Mouse (Mus musculus) gastrocnemius, postnatal 14 days (tissue): ENCODE measurements around the gene Ylpm1. TPM values are rescaled to one million over a fixed set of nuclear protein-coding genes. Genes with fewer than 3 reads are reported as not detected.

Source experiments
- DNase-seq: peaks from one replicate; pipeline ENCODE4 v3.0.0; 2021; ENCODE audit warnings: mixed read lengths
- intact Hi-C: fragments of 180-260 bp; cut with DNase I; formaldehyde crosslinking; loops from one replicate; pipeline ENCODE4 v1.15.1; 2025; ENCODE audit warnings: low total_unique reads
- long read RNA-seq, 2 experiments: library from polyadenylated mRNA; stranded (forward); transcript quantifications; one replicate each; pipeline ENCODE4 v2.0.0; 2021
- total RNA-seq, 2 experiments: library from RNA; stranded (reverse); gene quantifications; 2 replicates each; pipeline ENCODE4 v1.2.3; 2021

Ylpm1 gene
- total RNA-seq: 10 to 100 TPM; 15.4 to 17.5 TPM
- long read RNA-seq, experiment 1, partial matches to known transcripts: 2 of 2 reads
- long read RNA-seq, experiment 1, other reads (novel, unspliced or antisense): 0 of 2 reads
- long read RNA-seq, experiment 2, full-length matches to known transcripts: 1 of 1 reads
- long read RNA-seq, experiment 2, partial matches to known transcripts: 0 of 1 reads
- long read RNA-seq, experiment 2, other reads (novel, unspliced or antisense): 0 of 1 reads

GRCm38 (mm10) chr12:84996083-84996496, at the start of gene Ylpm1:
Ylpm1 (plus strand) TSS chr12:84996321.
- intact Hi-C loops: no loop called here
- DNase-seq: peak; percentile 97

- no peak for DNase-seq
- intact Hi-C loops: no loop called here
Measured at GRCm38 (mm10) chr12:84947894-84948583, 48.1 kb upstream of the Ylpm1 start.

GRCm38 (mm10) chr12:84948584-84949285, 47.4 kb upstream of the Ylpm1 start:
- intact Hi-C loops: no loop called here
- DNase-seq: no peak

GRCm38 (mm10) chr12:84950763-84951162, 45.4 kb upstream of the Ylpm1 start:
- DNase-seq: no peak
- intact Hi-C loops: no loop called here

- no peak for DNase-seq
- intact Hi-C loops: no loop called here
Measured at GRCm38 (mm10) chr12:84951531-84951930, 44.6 kb upstream of the Ylpm1 start.

GRCm38 (mm10) chr12:84952351-84952750, 43.8 kb upstream of the Ylpm1 start:
- no peak for DNase-seq
- intact Hi-C loops: no loop called here

- no peak for DNase-seq
- intact Hi-C loops: no loop called here
Measured at GRCm38 (mm10) chr12:84956317-84956716, 39.8 kb upstream of the Ylpm1 start.

- intact Hi-C loops: no loop called here
Measured at GRCm38 (mm10) chr12:84958794-84959356, 37.2 kb upstream of the Ylpm1 start.

GRCm38 (mm10) chr12:84962606-84963005, 33.5 kb upstream of the Ylpm1 start:
- intact Hi-C loops: no loop called here
- DNase-seq: no peak

More at GRCm38 (mm10) chr12:84958794-84959356, 37.2 kb upstream of the Ylpm1 start:
- no peak for DNase-seq

GRCm38 (mm10) chr12:84968831-84969655, 27.1 kb upstream of the Ylpm1 start:
- intact Hi-C loops: no loop called here
- DNase-seq: no peak

GRCm38 (mm10) chr12:84969656-84970427, 26.3 kb upstream of the Ylpm1 start:
- intact Hi-C loops: no loop called here
- DNase-seq: no peak

GRCm38 (mm10) chr12:84970428-84971096, 25.6 kb upstream of the Ylpm1 start, which contains the start of the genes Fcf1 and Arel1:
Fcf1 (plus strand) TSS chr12:84970897.
Arel1 (minus strand) TSS chr12:84970900.
- intact Hi-C loops: no loop called here
- DNase-seq: peak; percentile 87

GRCm38 (mm10) chr12:84979264-84979862, 16.8 kb upstream of the Ylpm1 start:
- DNase-seq: no peak
- intact Hi-C loops: no loop called here

GRCm38 (mm10) chr12:84989456-84989855, 6.7 kb upstream of the Ylpm1 start:
- intact Hi-C loops: no loop called here
- DNase-seq: no peak

GRCm38 (mm10) chr12:84995112-84995761, 884 bp upstream of the Ylpm1 start:
- no peak for DNase-seq
- intact Hi-C loops: no loop called here

- peak; percentile 51 for DNase-seq
- intact Hi-C loops: no loop called here
Measured at GRCm38 (mm10) chr12:84996501-84997398, 629 bp downstream of the Ylpm1 start.
